Mouse (Mus musculus) naive thymus-derived CD4-positive, alpha-beta T cell, adult 2 months (primary cell): Measurements from ENCODE around the gene Slc17a1.

Experiments used
- DNase-seq: peaks from one replicate; pipeline ENCODE4 v3.0.0-alpha.2; 2011; ENCODE audit warnings: low read depth

The Slc17a1 gene

DNA sequence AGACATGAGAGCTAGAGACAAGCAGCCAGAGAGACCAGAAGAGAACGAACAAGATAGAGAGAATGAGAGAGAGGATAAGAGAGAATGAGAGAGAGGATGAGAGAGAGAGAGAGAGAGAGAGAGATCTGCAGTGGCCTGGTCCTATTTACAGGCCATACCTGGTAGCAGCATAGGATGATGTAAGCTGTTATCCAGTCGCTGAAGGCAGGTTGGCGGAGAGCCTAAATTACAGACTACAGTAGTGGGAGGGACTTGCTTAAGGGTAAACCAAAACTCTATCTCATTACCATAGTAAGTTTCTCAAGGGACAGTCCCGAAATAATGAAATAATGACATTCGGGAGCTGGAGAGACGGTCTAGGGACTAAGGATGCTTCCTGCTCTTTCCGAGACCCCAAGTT, at the start of gene Slc17a1:
Gene Slc17a1, plus strand, starts transcription at position 346 of the 400 bp plus-strand sequence.
- no peak for DNase-seq

DNA sequence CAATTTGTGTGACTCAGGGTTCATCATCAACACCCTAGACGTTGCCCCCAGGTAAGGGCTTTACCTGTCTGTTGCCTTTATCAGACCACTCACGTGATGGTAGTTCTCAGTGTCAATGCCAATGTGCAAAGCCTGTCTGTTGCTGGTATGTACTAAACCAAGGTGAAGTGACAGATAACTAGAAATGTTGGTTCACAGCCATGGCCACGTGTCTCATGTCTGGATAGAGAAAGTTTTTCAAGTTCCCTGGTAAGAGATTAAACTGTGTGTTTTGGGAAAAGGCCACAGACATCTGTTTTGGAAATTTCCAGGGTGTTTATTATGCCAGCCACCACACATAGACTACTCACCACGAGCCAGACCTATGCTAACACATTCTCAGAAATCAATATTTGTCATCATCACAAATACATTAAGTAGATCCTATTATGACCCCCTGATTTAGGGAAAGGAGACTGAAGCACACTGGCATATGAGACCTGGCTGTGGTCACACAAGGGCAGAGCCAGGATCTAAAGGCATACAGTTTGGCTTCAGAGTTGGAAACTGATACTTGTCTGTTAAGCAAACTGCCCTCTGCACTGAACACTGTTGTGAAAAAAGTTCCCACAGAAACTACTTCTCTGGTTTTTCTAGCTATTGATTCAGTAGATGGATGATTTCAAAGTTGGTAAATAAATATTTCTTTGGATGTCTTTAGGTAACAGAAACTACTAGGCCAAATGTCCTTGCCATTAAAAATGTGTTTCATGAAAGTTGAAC, 47.2 kb upstream of the Slc17a1 start:
- DNase-seq = no peak

DNA sequence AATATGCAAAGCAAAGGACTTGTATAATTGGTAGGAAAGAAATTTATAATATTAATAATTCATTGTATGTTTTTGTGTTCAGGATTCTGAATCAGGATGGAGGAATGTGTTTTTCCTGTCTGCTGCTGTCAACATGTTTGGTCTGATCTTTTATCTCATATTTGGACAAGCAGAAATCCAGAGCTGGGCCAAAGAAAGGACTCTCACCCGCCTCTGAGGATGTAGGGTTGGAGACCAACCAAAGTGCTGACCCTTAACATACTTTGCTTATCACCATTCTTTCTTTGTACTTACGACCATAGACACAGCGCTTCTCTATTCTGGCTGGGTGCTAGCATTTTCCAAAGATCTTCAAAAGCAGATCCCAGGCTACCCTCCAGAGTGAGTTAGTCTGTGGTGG, 45.3 kb upstream of the Slc17a1 start:
- DNase-seq = no peak

DNA sequence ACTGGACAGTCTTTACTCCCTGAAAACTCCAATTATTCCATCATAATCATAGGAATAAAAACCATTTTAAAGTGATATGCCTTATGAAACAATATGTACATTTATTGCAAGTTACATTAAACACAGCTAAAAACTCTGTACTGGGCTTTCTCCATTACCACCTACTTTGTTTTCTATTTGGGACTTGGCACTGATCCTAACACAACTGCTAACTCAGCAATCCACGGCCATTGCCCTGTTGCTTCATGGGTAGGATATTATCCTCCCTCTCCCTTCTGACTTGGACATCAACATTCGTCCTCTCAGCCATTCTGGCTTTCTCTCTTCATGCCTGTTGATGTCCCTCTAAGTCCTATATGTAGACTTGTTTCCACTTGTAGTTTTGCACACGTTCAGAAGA, 40.9 kb upstream of the Slc17a1 start:
- DNase-seq = no peak

DNA sequence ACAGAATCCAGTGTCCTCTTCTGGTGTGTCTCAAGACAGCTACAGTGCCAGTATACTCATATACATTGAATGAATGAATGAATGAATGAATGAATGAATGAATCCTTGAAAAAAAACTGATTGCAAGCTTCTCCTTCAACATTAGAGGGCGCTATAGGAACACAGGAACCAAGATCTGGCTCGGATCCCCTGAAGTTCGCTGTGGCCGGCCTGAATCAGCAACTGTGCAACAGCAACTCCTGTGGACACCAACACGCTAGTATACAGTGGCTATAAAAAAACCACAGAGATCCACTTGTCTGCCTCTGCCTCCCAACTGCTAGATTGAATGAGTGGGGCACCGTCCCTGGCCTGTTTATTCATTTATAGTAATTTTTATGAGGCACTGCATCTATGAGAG, 34.5 kb upstream of the Slc17a1 start:
- DNase-seq = peak; percentile 13

DNA sequence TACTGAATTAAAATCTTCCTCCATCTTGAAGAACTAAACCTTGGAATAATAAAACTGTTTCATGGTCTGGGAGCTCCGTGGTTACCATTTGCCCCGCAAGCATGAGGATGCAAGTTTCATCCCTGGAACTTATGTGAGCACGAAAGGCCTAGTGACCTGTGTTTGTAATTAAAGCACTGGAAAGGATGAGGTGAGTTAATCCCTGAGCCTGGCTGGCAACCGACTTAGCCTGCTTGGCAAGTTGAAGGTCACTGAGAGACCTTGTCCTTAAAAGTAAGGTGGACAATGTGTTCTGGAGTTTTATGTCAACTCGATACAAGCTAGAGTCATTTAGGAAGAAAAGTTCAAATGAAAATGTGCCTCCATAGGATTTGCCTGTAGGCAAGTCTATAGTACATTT, 32.7 kb upstream of the Slc17a1 start:
- DNase-seq = no peak

DNA sequence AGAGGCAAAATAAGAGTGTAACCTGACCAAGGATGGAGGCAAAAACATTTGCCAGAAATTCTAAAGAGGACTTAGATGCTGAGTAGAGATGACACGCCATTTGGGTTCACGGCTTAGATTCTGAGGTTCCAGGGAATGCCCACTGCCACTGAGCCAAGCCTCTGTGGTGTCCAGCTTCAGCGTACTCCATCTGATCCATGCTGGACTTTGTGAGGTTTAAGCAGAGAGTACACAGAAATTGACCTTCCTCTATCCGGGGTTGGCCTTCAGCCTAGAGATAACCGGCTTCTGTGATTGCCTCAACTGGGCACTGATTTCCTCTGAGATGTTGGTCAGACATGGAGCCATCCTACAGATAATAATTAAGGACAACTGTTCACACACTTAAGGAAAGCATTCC, 30.9 kb upstream of the Slc17a1 start:
- no peak for DNase-seq

DNA sequence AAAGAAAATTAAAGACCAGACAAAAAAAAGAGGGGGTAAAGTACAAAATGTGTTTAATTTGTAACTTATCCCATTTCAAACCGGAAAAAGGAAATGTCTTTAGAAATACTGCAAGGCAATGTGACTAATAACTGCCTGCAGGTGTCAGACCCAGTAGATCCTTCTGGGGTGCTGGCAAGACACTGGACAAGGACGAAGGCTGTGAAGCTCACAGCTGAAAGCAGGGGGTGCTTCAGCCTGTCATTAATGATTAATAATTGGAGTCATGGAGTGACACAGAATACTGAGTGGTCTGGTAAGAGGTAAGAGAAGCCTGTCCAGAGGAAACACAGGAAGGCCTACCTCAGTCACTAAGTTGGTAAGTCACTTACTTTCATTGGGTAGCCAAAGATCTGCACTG, 28.2 kb upstream of the Slc17a1 start, which contains the start of gene Slc17a3:
Gene Slc17a3, plus strand, starts transcription at position 127 of the 400 bp plus-strand sequence.
- DNase-seq = no peak

DNA sequence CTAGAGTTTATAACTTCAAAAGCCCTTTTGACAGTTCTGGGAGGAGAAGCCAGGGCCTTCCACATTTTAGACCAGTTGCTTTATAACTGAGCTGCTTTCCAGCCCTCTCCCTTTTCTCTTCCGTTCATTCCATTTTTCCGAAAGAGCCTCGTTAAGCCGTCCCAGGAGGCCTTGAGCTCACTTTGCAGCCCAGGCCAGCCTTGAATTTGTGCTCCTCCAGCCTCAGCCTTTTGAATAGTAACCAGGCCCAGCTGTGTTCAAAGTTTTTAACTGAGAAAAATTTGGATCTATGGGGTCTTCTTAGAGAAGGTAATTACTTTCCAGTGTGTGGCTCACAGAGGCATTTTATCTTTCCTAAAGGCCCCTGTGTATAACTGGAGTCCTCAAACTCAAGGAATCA, 21.7 kb upstream of the Slc17a1 start:
- no peak for DNase-seq

DNA sequence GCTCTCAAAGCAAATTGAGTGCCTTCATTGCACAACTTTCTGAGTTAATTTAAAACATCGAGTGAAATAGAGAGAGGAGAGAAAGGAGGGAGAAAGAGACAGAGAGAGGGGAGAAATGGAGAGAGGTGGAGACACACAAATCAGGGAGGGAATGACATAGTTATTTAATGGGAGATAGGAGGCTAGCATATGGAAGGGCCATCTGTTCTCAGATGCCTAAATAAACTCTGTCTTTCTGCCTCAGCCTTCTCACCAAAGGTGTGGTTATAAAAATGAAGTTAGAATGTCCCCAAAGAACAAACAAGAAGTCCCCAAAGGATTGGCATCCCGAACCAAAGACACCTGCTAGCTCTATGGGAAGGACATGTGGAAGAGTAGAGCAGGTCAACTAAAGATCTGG, 18.3 kb upstream of the Slc17a1 start:
- no peak for DNase-seq

DNA sequence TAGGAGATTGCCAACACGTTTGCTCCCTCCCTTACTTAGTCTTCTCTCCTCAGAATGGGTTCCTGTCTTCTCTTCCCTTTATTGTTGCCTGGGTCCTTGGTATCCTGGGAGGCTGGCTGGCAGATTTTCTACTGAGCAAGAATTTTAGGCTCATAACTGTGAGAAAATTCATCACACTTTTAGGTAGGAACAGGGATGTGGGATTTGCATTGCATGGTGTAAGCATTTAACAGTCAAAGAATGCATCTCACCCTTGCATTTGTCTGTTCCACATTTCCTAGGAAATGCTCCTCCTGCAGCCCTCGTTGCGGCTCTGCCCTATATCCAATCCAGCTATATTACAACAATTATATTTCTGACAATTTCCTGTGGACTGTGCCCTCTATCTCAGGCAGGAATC, 11.1 kb upstream of the Slc17a1 start:
- DNase-seq = no peak

DNA sequence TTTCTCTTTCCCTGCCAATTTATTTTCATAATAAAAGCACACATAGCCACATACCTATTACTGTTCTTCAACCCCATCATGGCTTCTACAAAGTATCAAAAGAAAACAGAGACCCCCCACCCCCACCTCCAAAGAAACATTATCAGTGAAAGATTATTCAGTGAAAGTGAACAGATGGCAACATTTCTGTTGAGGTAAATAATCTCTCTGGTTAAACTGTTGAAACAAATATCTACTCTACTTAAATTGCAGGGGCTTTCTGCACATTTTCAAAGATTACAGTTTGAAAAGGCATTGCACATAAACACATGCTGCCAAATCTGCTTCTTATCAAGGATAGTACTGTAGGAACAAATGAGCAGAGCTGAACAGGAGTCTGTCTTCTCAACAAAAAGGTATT, 5.7 kb upstream of the Slc17a1 start:
- no peak for DNase-seq

DNA sequence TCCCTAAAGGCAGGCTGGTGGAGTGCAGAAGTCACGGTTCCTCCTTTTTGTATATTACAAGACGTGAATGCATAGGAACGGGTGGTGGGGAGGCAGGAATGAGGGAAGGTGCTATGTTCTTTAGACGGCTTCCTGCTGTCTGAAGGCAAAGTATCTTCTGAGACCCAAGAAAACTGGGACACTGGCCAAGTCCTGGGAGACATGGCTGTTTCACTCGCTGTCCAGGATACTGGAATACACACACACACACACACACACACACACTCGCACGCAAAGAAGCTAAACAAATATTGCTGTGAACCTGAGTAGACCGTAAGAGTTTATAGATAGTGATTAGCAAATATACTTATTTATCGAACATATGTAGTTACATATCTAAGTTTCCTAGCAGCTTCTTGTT, 2.8 kb upstream of the Slc17a1 start:
- no peak for DNase-seq

DNA sequence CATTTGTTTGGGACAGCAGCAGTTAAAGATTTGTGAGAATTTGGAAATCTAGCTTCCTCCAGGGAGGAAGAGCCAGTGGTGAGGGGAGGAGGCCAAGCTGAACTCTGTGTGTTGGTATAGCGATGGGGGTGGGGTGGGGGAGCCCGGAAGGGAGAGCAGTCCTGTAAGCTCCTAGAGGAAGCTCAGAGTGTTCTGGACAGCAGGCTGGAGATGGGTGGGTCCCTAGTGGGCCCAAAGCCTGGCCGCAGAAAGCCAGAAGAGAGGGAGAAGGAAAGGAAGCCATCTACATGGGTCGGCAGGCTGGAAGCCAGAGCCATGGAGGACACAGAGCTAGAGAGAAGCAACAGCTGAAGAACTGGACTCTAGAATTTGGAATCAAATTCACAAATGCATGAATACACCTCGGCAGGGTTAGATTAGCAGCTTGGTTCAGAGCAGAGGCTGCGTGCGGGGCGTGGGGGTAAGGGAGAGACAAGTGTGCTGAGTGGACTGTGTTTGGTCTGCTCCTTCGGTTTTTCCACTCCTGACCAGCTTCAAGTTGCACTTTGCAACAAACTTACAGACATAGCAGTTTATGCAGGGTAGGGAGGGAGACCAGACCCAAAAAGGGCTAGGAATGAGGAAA, 1.4 kb upstream of the Slc17a1 start:
- DNase-seq = no peak

DNA sequence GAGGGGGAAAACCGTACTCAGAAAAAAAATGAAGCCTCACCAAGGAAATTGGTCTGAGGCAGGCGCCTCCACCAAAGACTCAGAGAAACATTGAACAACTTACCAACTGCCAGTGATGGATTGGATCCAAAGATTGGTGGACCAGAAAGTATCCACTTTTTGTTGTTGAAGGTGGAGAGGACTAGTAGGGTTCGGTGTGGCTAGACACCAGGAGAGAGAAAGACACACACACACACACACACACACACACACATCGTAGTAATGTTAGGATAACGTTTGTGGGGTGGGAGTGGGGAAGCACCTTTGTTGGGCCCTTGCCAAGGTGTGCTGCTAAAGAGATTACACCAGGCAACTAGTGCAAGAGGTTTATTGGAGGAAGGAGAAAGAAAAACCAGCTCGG, 550 bp upstream of the Slc17a1 start:
- DNase-seq = no peak

DNA sequence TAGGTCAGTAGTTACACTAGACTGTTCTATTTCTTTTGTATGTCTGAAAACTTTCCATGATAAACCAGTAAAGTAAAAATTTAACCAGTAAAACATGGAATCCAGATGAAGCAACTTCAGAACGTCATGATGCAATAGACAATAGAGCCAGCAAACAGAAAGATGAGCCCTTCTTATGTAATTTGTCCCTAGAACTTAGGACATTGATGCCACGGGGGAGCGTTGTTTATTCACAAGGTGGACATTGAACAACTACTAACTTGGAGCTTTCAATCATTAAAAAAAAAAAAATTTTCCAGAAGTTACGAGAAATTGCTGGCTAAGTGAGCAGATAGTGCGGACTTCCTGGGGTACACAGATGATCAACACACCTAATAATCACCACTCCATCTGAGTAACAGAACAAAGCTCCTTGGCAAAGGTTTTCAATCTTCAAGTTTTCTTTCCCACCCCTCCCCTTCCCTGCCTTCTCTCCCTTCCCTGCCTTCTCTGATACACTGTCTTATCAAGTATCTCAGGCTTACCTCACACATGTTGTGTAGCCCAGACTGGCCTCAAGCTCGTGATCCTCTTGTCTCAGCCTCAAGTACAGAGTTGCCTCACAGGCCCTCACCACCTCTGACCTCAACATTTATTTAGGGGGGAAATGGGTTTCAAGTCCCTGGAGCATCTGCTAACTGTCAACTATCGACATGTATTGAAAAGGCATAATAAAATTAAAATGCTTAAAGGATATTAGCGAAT, 1.4 kb downstream of the Slc17a1 start:
- no peak for DNase-seq

DNA sequence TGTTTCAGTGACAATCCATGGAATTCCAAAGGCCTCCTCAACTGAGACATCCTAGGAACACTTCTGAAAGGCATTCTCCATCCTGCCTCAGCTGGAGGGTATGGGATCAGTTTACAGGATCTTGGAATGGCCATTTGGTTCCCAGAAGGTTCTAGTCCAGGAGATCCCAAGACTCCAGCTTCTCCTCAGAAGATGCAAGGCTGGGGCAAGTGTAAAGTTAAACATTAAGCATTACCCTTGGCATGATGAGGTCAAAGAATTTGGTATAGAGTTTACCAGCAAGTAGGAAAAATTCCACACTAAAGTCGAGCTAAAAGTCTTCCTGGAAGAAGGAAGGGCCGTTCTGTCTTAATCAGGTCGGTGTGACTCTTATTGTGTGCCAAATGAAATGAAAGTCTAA, 2.4 kb downstream of the Slc17a1 start:
- no peak for DNase-seq

DNA sequence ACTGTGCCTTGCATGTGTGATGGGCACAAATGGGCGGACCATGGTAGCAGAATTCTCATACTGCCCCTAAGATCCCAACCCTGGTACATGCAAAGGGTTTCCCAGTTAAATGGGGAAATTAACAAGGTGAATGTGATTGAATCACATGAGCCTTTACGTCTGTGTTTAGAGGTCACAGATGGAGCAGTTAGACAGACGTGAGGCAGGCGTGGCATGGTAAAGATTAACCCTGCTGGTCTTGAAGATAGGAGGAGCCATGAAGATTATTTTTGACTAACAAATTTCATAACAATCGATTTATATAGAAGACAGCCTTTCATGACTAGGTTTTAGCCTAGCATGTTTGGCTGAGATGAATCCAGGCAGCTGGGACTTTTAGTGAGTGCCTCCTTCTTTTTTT, 5.6 kb downstream of the Slc17a1 start:
- DNase-seq = no peak

DNA sequence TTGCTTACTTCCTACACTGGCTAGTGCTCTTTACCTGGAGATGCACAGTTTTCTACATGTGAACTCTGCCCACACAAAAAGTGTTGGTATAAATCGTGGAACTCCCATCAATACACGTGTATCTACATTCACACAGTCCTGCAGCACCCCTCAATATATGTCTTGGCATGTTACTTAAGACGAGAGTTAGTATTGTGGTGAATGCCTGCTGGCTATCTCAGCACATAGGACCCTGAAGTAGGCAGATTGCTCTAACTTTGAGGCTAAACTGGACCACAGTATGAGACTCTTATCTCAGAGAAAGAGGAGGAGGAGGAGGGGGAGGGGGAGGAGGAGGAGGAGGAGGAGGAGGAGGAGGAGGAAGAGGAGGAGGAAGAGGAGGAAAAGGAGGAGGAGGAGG, 11.6 kb downstream of the Slc17a1 start:
- DNase-seq = no peak

DNA sequence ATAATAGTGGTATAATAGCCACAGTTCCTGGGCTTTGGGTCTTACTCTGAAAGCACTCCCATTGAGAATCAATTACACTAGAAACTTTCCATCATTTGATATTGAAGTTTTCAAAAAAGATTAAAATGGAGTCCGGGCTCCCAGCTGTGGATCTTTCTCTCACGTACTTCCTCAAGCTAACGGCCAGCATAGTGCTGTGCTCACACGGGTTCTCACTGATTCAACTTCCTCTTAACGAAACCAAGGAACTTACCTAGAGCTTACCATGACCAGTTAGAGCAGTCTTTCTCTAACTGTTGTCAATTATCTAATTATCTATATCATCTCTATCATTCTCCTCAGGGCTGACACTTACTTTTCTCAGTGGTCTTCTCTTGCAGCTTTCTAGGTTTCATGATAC, 12.1 kb downstream of the Slc17a1 start:
- DNase-seq = no peak

DNA sequence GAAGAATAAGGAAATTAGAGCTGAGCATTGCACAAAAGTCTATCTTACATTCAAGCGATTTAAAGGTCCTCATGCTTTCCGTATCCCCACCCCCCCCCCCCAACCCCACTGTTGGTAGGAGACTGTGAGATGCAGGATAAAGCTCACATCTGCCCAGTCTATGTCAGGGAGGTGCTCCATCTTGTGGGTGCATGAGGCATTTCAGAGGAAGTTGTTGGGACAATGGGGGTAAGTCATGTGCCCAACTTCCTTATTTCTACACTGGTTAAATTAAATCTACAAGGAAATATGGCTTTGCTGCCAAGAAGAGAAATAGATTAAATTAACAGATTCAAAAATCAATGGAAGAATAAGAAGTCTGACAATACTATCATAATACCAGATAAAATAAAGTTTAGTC, 18.0 kb downstream of the Slc17a1 start:
- DNase-seq = peak; percentile 8

DNA sequence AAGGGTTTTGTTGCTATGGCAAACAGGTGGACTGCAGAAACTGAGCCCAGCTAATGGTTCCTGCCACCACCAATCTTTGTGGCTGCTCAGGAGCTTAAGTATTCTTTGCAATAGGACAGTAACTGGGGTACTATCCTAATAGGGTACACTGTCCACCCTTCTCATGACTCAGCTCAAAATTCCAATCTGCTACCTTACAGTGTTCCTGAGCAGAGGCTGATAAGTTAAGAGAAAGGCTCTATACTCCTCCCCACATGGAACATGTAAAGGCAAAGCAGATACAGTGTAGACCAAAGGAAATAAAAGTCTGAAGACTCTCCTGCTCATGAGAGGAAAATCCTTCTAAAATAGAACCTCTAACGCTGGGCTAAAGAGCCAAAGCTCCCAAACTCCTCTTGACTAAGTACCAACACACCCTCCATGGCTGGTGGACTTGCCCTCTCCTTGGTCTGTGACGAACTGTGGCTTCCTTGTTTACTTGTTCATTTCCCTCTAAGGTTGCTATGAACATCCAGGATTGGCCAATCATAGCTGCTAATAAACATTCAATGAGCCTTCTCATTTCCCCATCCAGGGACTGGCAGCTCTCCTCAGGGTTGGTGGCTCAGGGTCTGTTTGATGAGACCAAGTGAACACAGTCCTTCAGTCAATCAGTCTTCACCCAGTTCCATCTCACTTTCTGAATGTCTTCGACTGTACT, 19.6 kb downstream of the Slc17a1 start:
- DNase-seq = no peak
